Mouse (Mus musculus) left cerebral cortex, postnatal 36 days (tissue): ENCODE measurements around the gene Sgms1. TPM values are rescaled to one million over a fixed set of nuclear protein-coding genes. Genes with fewer than 3 reads are reported as not detected.

Experiments
- DNase-seq, 2 experiments: peaks; one replicate each; pipeline ENCODE4 v3.0.0; 2021 to 2022; ENCODE audit warnings: low spot score in 2 of 2, mixed read lengths in 1 of 2
- intact Hi-C: fragments of 180-260 bp; cut with DNase I; formaldehyde crosslinking; loops from one replicate; pipeline ENCODE4 v1.15.1; 2025
- total RNA-seq, 2 experiments: library from RNA; stranded (reverse); gene quantifications; 2 replicates each; pipeline ENCODE4 v1.2.3; 2021

The Sgms1 gene
- total RNA-seq, 2 experiments from 2014 or later: 38.5 to 58.1 TPM

GRCm38 (mm10) chr19:32259048-32259447 lies 130.5 kb downstream of the Sgms1 start:
- no peak for DNase-seq
- intact Hi-C loops: no loop called here

- intact Hi-C loops: no loop called here
- DNase-seq: no peak
These were observed 131.4 kb downstream of the Sgms1 start for GRCm38 (mm10) chr19:32258146-32258545.

- intact Hi-C loops: no loop called here
- no peak for DNase-seq
These were observed 131.9 kb downstream of the Sgms1 start for GRCm38 (mm10) chr19:32257616-32258015.

GRCm38 (mm10) chr19:32256706-32257415 lies 132.7 kb downstream of the Sgms1 start:
- intact Hi-C loops: no loop called here
- DNase-seq: no peak

GRCm38 (mm10) chr19:32255429-32256185 lies 133.9 kb downstream of the Sgms1 start:
- intact Hi-C loops: no loop called here

GRCm38 (mm10) chr19:32254739-32255344 lies 134.7 kb downstream of the Sgms1 start:
- DNase-seq: no peak
- intact Hi-C loops: no loop called here

More at GRCm38 (mm10) chr19:32255429-32256185, 133.9 kb downstream of the Sgms1 start:
- DNase-seq: no peak

GRCm38 (mm10) chr19:32254204-32254603 lies 135.3 kb downstream of the Sgms1 start:
- intact Hi-C loops: no loop called here
- no peak for DNase-seq

- intact Hi-C loops: no loop called here
- DNase-seq: no peak
These were observed 136.5 kb downstream of the Sgms1 start for GRCm38 (mm10) chr19:32252987-32253386.

GRCm38 (mm10) chr19:32252451-32252850 lies 137.1 kb downstream of the Sgms1 start:
- no peak for DNase-seq
- intact Hi-C loops: no loop called here

GRCm38 (mm10) chr19:32249181-32250130 lies 140.1 kb downstream of the Sgms1 start:
- DNase-seq: no peak
- intact Hi-C loops: no loop called here

- DNase-seq: no peak
- intact Hi-C loops: no loop called here
These were observed 144.6 kb downstream of the Sgms1 start for GRCm38 (mm10) chr19:32244881-32245280.

GRCm38 (mm10) chr19:32243246-32243645 lies 146.3 kb downstream of the Sgms1 start:
- DNase-seq: no peak
- intact Hi-C loops: no loop called here

GRCm38 (mm10) chr19:32242153-32242552 lies 147.4 kb downstream of the Sgms1 start:
- no peak for DNase-seq
- intact Hi-C loops: no loop called here

GRCm38 (mm10) chr19:32240417-32240990 lies 149.0 kb downstream of the Sgms1 start:
- no peak for DNase-seq
- intact Hi-C loops: no loop called here

GRCm38 (mm10) chr19:32239925-32240324 lies 149.6 kb downstream of the Sgms1 start:
- intact Hi-C loops: no loop called here
- no peak for DNase-seq

- intact Hi-C loops: no loop called here
- no peak for DNase-seq
These were observed 150.1 kb downstream of the Sgms1 start for GRCm38 (mm10) chr19:32239459-32239792.

GRCm38 (mm10) chr19:32238722-32239458 lies 150.6 kb downstream of the Sgms1 start:
- DNase-seq: no peak
- intact Hi-C loops: no loop called here

GRCm38 (mm10) chr19:32237685-32238084 lies 151.8 kb downstream of the Sgms1 start:
- no peak for DNase-seq
- intact Hi-C loops: no loop called here

- intact Hi-C loops: no loop called here
- no peak for DNase-seq
These were observed 152.3 kb downstream of the Sgms1 start for GRCm38 (mm10) chr19:32237173-32237583.
